9 mouse cellular contexts compared by ENCODE assay signal in the genomic region with DNA sequence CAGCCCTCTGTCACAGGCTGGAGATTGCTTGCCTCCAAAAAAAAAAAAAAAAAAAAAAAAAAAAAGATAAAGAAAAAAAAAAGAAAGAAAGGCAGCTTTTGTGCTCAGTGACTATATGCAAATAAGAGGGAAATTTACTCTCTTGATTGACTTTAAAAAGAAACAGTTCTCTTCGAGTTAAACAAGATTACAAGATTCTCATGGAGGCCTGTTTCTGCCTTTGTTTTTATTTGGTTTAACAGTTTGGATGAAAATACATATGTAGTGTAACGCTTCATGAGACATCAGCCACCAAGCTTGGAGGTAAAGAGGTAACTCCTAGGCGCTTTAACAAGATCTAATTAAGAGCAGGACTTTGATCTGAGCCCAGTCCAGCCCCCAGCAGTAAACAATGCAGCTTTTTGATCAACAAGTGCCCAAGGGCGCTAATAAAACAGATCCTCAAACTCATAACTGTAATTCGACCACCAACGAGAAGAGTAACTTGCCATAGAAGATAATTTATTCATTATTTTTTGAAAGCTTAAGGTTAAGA. TPM values are rescaled to one million over a fixed set of nuclear protein-coding genes. Genes with fewer than 3 reads are reported as not detected.
DNase-seq lines count a peak whose midpoint lies in the region; ATAC-seq and TF ChIP-seq lines count a peak whose summit lies in the region.
"Had no signal": no experiment of that assay in that cellular context is flagged by ENCODE, and none has a peak within 500 bp of the region (broad histone marks: within the 10 kb centered on the region; RNA-seq: fewer than 3 reads in every experiment).

No protein-coding gene starts in this region.

- peak overlapping the region; percentile 61 for H3K4me2 ChIP-seq in heart, postnatal 0 days (ENCODE audit: low read depth, low read length)
- peak overlapping the region; percentile 38; the same call in 1 of the 2 replicates for H3K4me2 ChIP-seq in liver, embryonic 15.5 days

- peaks cover 13% of the 10 kb centered on the region for H3K36me3 ChIP-seq in ES-Bruce4 (ENCODE audit: control insufficient read depth, insufficient read depth, low read length, poor library complexity, severe bottlenecking)
- peaks cover 20% of the 10 kb centered on the region; the same call in 1 of the 2 replicates for H3K36me3 ChIP-seq in heart, postnatal 0 days (replicated peaks; ENCODE audit: control insufficient read depth, insufficient read depth, low read length)
- H3K36me3 ChIP-seq in liver, embryonic 15.5 days (replicated peaks) = 0 out of 2 replicates have a peak, but pooled peaks cover 4% of the 10 kb centered on the region

- TF ChIP-seq CTCF in ES-Bruce4 (IDR thresholded peaks at IDR 0.05; ENCODE audit: low read depth, low read length) = no peak
- TF ChIP-seq CTCF in heart, postnatal 0 days (IDR thresholded peaks at IDR 0.05; ENCODE audit: low read depth) = no peak

- WGBS in heart, postnatal 0 days = 25% methylated on average over 6 of the region's 6 CpGs
- WGBS in liver, embryonic 15.5 days (ENCODE audit: insufficient replicate concordance) = 30% methylated on average over 6 of the region's 6 CpGs

- H3K27me3 ChIP-seq in ES-Bruce4 (ENCODE audit: control insufficient read depth, insufficient read depth, low read length, poor library complexity, severe bottlenecking) = no peaks in the 10 kb centered on the region
- no peaks in the 10 kb centered on the region for H3K27me3 ChIP-seq in heart, postnatal 0 days (ENCODE audit: control insufficient read depth, insufficient read depth, low read length)
- no peaks in the 10 kb centered on the region for H3K27me3 ChIP-seq in liver, embryonic 15.5 days

- H3K4me1 ChIP-seq in ES-Bruce4 (ENCODE audit: control insufficient read depth, insufficient read depth, low read length) = peaks cover 7% of the 10 kb centered on the region
- H3K4me1 ChIP-seq in brown adipose tissue, adult 24 weeks (ENCODE audit: control insufficient read depth, insufficient read depth, insufficient read length, low read length) = peaks cover 27% of the 10 kb centered on the region
- H3K4me1 ChIP-seq in heart, postnatal 0 days (ENCODE audit: control insufficient read depth, insufficient read depth) = peaks cover 57% of the 10 kb centered on the region
- H3K4me1 ChIP-seq in liver, embryonic 15.5 days (replicated peaks) = peaks cover 4% of the 10 kb centered on the region; the same call in 1 of the 2 replicates

- no peaks in the 10 kb centered on the region for H3K9me3 ChIP-seq in ES-Bruce4 (replicated peaks; ENCODE audit: control insufficient read depth, insufficient read depth, low read length, poor library complexity, severe bottlenecking)
- no peaks in the 10 kb centered on the region for H3K9me3 ChIP-seq in heart, postnatal 0 days (replicated peaks; ENCODE audit: control insufficient read depth, low read length)
- no peaks in the 10 kb centered on the region for H3K9me3 ChIP-seq in liver, embryonic 15.5 days (replicated peaks)

- no peak for TF ChIP-seq EP300 in ES-Bruce4 (IDR thresholded peaks at IDR 0.05; ENCODE audit: insufficient read depth, low read depth, low read length)
- TF ChIP-seq EP300 in heart, postnatal 0 days (IDR thresholded peaks at IDR 0.05; ENCODE audit: low read depth) = no peak

- no peak for DNase-seq in heart, postnatal 0 days (ENCODE audit: low spot score)
- DNase-seq in urinary bladder, adult 2 months (ENCODE audit: low spot score) = no peak
- DNase-seq in layer of hippocampus, adult 8-10 months (ENCODE audit: low spot score in 2 of 2) = no peak
- no peak for DNase-seq in layer of hippocampus, adult 9-10 months (ENCODE audit: low spot score)
- DNase-seq: thymus, postnatal 4 days had no signal

- H3K27ac ChIP-seq in ES-Bruce4 (ENCODE audit: insufficient read depth, low read length) = peak overlapping the region; percentile 92
- H3K27ac ChIP-seq in brown adipose tissue, adult 24 weeks (replicated peaks; ENCODE audit: low read depth, low read length) = 0 out of 2 replicates have a peak overlapping the region, but pooled peaks have one; percentile 30
- peak overlapping the region; percentile 78 for H3K27ac ChIP-seq in heart, postnatal 0 days (ENCODE audit: low read depth)
- peak overlapping the region; percentile 31; the same call in 1 of the 2 replicates for H3K27ac ChIP-seq in liver, embryonic 15.5 days (replicated peaks)

- no peak; the same call in 1 of the 2 replicates for ATAC-seq in heart, postnatal 0 days (ENCODE audit: insufficient read depth, low read depth)
- ATAC-seq in liver, embryonic 15.5 days (ENCODE audit: insufficient read depth) = no peak
- ATAC-seq in activated CD4-positive, CD25-positive, alpha-beta regulatory T cell, adult 4 months = no peak

- H3K9ac ChIP-seq in ES-Bruce4 (ENCODE audit: low read depth, poor library complexity, severe bottlenecking) = peak overlapping the region; percentile 54; the same call in 1 of the 2 replicates
- H3K9ac ChIP-seq in heart, postnatal 0 days (replicated peaks; ENCODE audit: low read depth, low read length) = no peak overlapping the region
- no peak overlapping the region for H3K9ac ChIP-seq in liver, embryonic 15.5 days

- no peak overlapping the region for H3K4me3 ChIP-seq in ES-Bruce4 (ENCODE audit: low read depth, low read length)
- H3K4me3 ChIP-seq in brown adipose tissue, adult 24 weeks (ENCODE audit: insufficient read depth, low read depth, low read length) = no peak overlapping the region
- H3K4me3 ChIP-seq in heart, postnatal 0 days (ENCODE audit: low read depth, low read length) = no peak overlapping the region
- H3K4me3 ChIP-seq in liver, embryonic 15.5 days (replicated peaks) = no peak overlapping the region

- TF ChIP-seq POLR2A in ES-Bruce4 (IDR thresholded peaks at IDR 0.05; ENCODE audit: insufficient read depth, low read length) = no peak

RNA-seq across cellular contexts. Expression of gene Rnd3, which starts 8.9 kb away (rescaled TPM):
- 64.0 and 69.9 TPM in 2 replicates for polyA plus RNA-seq in ES-Bruce4 (2011; ENCODE audit: insufficient read depth, insufficient read length, low read depth, missing spikeins)
- polyA plus RNA-seq in brown adipose tissue, adult 24 weeks (2012; ENCODE audit: insufficient read depth, insufficient read length, missing spikeins) = 6.6 and 9.0 TPM in 2 replicates
- 12.9 and 15.8 TPM in 2 replicates for total RNA-seq in heart, postnatal 0 days (2014; rRNA removed; ENCODE audit: low replicate concordance)
- polyA plus RNA-seq in heart, postnatal 0 days (2015; fragmentation: Nextera tagmentation; extraction: Ambion mirVana) = 19.4 and 20.3 TPM in 2 replicates
- 11.7 and 12.9 TPM in 2 replicates for polyA plus RNA-seq in liver, embryonic 15.5 days (2015; fragmentation: Nextera tagmentation; extraction: Ambion mirVana)
- under 1 TPM in 1 of 2 experiments, not detected in 1; 0.17 TPM for polyA plus RNA-seq in activated CD4-positive, CD25-positive, alpha-beta regulatory T cell, adult 4 months (2017; shearing (Covaris generic))
- polyA plus RNA-seq in urinary bladder, adult 2 months (2012; rRNA removed) = 32.0 and 41.7 TPM in 2 replicates
- total RNA-seq in layer of hippocampus, adult 8-10 months (2022) = 10 to 100 TPM; 13.3 to 14.8 (median 13.9) TPM

Comparison
In these comparisons a context has a peak if more than half of its experiments do, and no peak if none do; other contexts are left out.
1. H3K27ac ChIP-seq: peak in every context shown above with its lines; median percentile 92 in ES-Bruce4; 78 in heart, postnatal 0 days; 31 in liver, embryonic 15.5 days; 30 in brown adipose tissue, adult 24 weeks.